Mouse (Mus musculus) C2C12 (cell line): Measurements from ENCODE around the gene Gdf2.

Experiments used
- CTCF ChIP-seq: IDR thresholded peaks from one replicate; pipeline ENCODE4 v1.5.1; 2011; ENCODE audit not compliant: control insufficient read depth, insufficient read depth, insufficient read length
- USF1 ChIP-seq: IDR thresholded peaks from one replicate; pipeline ENCODE4 v1.6.1; 2011; ENCODE audit warnings: low read depth, mild to moderate bottlenecking, control low read depth, moderate library complexity

DNA sequence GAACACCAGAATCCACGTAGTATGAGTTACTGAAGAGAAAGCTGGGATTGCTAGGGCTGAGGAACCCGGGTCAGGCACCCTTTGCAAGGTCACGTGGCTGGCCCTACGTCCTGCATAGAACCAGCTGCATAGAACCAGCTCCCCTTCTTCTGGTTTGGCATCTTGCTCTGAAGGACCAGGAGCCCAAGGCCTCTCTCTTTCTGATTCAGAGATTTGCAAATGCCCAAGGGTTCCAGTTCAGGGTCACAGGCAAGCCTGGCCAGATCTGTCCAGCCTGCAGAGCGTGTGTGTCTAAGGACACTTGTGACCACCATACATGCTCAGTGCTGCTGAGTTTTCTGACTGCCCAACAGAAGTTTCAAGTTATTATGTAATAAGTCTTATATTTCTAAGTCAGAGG, 1.4 kb downstream of the Gdf2 start:
- no peak for TF ChIP-seq USF1
- no peak for TF ChIP-seq CTCF
